Mouse (Mus musculus): ENCODE data around the gene Olfr385. TPM values are rescaled to one million over a fixed set of nuclear protein-coding genes. Genes with fewer than 3 reads are reported as not detected.
"Not testable (repeated sequence)": the region's sequence is repeated elsewhere in the genome, so short reads cannot be mapped to it uniquely, and the experiment has no call there.

Olfr385 gene
- total RNA-seq (2022) = not detected

DNA sequence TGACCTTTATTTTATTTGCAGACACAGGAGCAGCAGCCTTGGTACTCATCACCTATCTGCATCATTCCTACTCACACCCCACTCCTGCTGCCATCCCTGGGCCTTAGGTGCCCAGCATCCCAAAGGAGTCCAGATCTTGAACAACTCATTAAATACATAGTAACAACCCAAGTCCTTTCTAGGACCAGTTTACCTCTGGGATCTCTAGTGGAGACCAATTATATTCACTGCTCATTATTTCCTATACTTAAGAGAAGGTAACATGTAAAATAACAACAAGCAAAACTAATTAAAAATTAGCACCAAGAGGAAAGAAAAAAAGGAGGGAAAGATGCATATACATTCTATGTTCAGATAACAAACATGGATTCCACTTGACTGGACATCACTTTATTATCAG, at the start of gene Olfr385:
Olfr385 (minus strand) TSS at position 101 of the 400 bp plus-strand sequence.
- no peak for DNase-seq (ENCODE audit: low spot score)

DNA sequence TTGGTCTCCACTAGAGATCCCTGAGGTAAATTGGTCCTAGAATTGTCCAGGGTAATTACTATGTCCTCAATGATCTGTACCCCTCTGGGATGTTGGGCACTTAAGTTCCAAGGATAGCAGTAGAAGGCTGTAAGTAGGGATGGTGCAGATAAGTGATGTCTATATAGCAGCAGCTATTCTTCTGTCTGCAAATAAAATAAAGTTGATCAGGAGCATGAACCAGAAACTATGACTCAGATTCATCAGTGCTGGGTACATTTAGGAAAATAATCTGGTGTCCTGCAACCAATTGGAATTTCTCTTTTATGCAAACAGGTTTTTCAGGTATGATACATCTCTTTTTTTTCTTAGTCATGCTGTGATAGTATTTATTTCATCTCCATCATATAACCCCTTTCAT, 5.5 kb upstream of the Olfr385 start, which contains the start of gene Olfr384:
Olfr384 (plus strand) TSS at position 301 of the 400 bp plus-strand sequence.
- no peak for DNase-seq (ENCODE audit: low spot score)

DNA sequence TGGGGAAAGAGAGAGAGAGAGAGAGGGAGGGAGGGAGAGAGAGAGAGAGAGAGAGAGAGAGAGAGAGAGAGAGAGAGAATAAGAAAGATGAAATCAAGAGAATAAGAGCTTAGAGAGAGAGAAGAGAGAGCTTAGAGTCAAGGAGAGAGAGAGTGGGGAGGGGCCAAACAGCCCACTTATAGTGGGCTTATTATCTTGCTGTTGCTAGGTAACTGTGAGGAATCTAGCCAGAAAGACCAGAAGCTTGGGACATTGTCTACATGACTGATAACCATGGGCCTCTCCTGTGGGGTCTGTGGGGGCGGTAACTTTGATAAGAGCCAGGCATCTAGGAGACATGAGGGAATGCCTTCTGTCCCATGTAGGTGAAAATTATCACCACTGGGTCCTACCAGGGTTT, 9.6 kb downstream of the Olfr385 start:
- not testable (repeated sequence) for DNase-seq (ENCODE audit: low spot score)

DNA sequence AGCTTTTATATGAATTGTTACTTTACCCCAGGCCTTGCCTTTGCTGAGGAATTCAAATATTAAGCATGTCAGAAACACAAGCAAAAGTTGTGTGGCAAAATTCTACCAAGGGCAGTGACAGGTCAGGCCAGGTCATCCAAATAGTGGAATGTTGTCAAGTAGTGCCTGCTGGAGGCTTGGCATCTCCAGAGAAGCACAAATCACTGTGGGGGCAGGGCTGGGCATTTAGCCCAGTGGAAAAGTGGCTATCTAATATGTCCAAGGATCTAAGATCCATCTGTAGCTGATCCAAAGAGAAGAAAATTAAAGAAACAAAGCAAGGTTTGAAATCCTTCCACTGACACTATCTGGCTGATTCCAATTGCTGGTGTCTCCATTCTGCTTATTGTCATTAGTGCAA, 12.9 kb downstream of the Olfr385 start:
- DNase-seq (ENCODE audit: low spot score) = no peak

Other genes with a start within 250 kb of the Olfr385 start
- gene Olfr20, start 242.2 kb downstream of the Olfr385 start, total RNA-seq (2022) = not detected
- not detected for gene Olfr376, start 221.8 kb downstream of the Olfr385 start, total RNA-seq (2022)
- not detected for gene Olfr1, start 193.4 kb downstream of the Olfr385 start, total RNA-seq (2022)
- not detected for gene Olfr378, start 164.5 kb downstream of the Olfr385 start, total RNA-seq (2022)
- gene Olfr380, start 135.5 kb downstream of the Olfr385 start, total RNA-seq (2022) = not detected
- not detected for gene Olfr381, start 101.4 kb downstream of the Olfr385 start, total RNA-seq (2022)
- not detected for gene Olfr382, start 75.8 kb downstream of the Olfr385 start, total RNA-seq (2022)
- gene Olfr384, start 5.6 kb upstream of the Olfr385 start, total RNA-seq (2022) = not detected
- gene Zfp735, start 95.8 kb upstream of the Olfr385 start, total RNA-seq (2022) = not detected
- not detected for gene Olfr389, start 187.7 kb upstream of the Olfr385 start, total RNA-seq (2022)
- gene Olfr390, start 190.0 kb upstream of the Olfr385 start, total RNA-seq (2022) = not detected
- gene Olfr391-ps, start 210.0 kb upstream of the Olfr385 start, total RNA-seq (2022) = not detected
- not detected for gene Olfr392, start 224.0 kb upstream of the Olfr385 start, total RNA-seq (2022)

Measured in heart, adult 8-10 months (tissue).